Mouse (Mus musculus): ENCODE measurements around the gene Atp6v1b1.

- TF ChIP-seq CTCF (conservative IDR thresholded peaks at IDR 0.05; ENCODE audit: low read length), result peak; percentile 72
- no peak for TF ChIP-seq POU5F1 (IDR thresholded peaks at IDR 0.05; ENCODE audit: borderline replicate concordance, low read length)
- TF ChIP-seq NANOG (IDR thresholded peaks at IDR 0.05; ENCODE audit: borderline replicate concordance, low read length), result no peak
Observed at GRCm38 (mm10) chr6:83779026-83779425, 36.2 kb downstream of the Atp6v1b1 start.
